In genomic region chr1:168549807-168550435, GRCm38 (mm10) we compare ENCODE assay signal across 12 mouse cellular contexts.
DNase-seq lines count a peak whose midpoint lies in the region; ATAC-seq lines count a peak whose summit lies in the region.
"Had no signal": no experiment of that assay in that cellular context is flagged by ENCODE, and none has a peak within 500 bp of the region (broad histone marks: within the 10 kb centered on the region; RNA-seq: fewer than 3 reads in every experiment).

No protein-coding gene starts in this region.

- ATAC-seq in midbrain, embryonic 14.5 days (ENCODE audit: low FRiP score, low TSS enrichment): peak; percentile 68; the same call in 1 of the 2 replicates
- ATAC-seq: intestine, postnatal 0 days had no signal

- no peak overlapping the region for H3K4me2 ChIP-seq in midbrain, embryonic 14.5 days (ENCODE audit: low read length)
- H3K4me2 ChIP-seq: embryonic facial prominence, embryonic 12.5 days; heart, embryonic 12.5 days; stomach, embryonic 15.5 days had no signal

- no peaks in the 10 kb centered on the region for H3K4me1 ChIP-seq in midbrain, embryonic 14.5 days (ENCODE audit: control insufficient read depth, insufficient read depth, low read length)
- H3K4me1 ChIP-seq: embryonic facial prominence, embryonic 12.5 days; stomach, embryonic 15.5 days had no signal

- H3K27ac ChIP-seq in midbrain, embryonic 14.5 days (replicated peaks; ENCODE audit: low read depth, low read length): no peak overlapping the region
- H3K27ac ChIP-seq: embryonic facial prominence, embryonic 12.5 days; liver, embryonic 14.5 days; stomach, embryonic 15.5 days had no signal

- 25% methylated on average over 7 of the region's 7 CpGs for WGBS in midbrain, embryonic 14.5 days

- no peaks in the 10 kb centered on the region for H3K9me3 ChIP-seq in midbrain, embryonic 14.5 days (ENCODE audit: control insufficient read depth, low read length)
- H3K9me3 ChIP-seq: embryonic facial prominence, embryonic 12.5 days; heart, embryonic 12.5 days; stomach, embryonic 15.5 days had no signal

- H3K4me3 ChIP-seq in midbrain, embryonic 14.5 days (replicated peaks; ENCODE audit: low read depth, low read length): no peak overlapping the region
- H3K4me3 ChIP-seq: embryonic facial prominence, embryonic 12.5 days; heart, embryonic 12.5 days; stomach, embryonic 15.5 days had no signal

- DNase-seq in right cerebral cortex, adult 18-20 months: peak; percentile 24
- DNase-seq in right cerebral cortex, postnatal 14 days: no peak
- peak; percentile 9 to 54 for DNase-seq in frontal cortex, adult 2 months (ENCODE audit: extremely low spot score in 1 of 2, low spot score in 1 of 2)
- peak; percentile 66 for DNase-seq in midbrain, embryonic 14.5 days
- no peak for DNase-seq in adrenal gland, adult 2 months
- no peak for DNase-seq in embryo, embryonic 10 days (ENCODE audit: low spot score)
- DNase-seq in heart, postnatal 4 days: no peak

- H3K9ac ChIP-seq in midbrain, embryonic 14.5 days (replicated peaks; ENCODE audit: low read length): no peak overlapping the region
- H3K9ac ChIP-seq: embryonic facial prominence, embryonic 12.5 days; heart, embryonic 12.5 days; liver, embryonic 14.5 days; stomach, embryonic 15.5 days had no signal

- no peaks in the 10 kb centered on the region for H3K27me3 ChIP-seq in midbrain, embryonic 14.5 days (ENCODE audit: control insufficient read depth, insufficient read depth, low read length)
- H3K27me3 ChIP-seq: embryonic facial prominence, embryonic 12.5 days; heart, embryonic 12.5 days; stomach, embryonic 15.5 days had no signal

- no peaks in the 10 kb centered on the region for H3K36me3 ChIP-seq in midbrain, embryonic 14.5 days (ENCODE audit: control insufficient read depth, insufficient read depth, low read length)
- H3K36me3 ChIP-seq: embryonic facial prominence, embryonic 12.5 days; heart, embryonic 12.5 days; stomach, embryonic 15.5 days had no signal

Comparison
In these comparisons a context has a peak if more than half of its experiments do, and no peak if none do; other contexts are left out.
1. DNase-seq: peak in right cerebral cortex, adult 18-20 months (single experiment), frontal cortex, adult 2 months (2 of 2) and midbrain, embryonic 14.5 days (single experiment); none in right cerebral cortex, postnatal 14 days (single experiment), adrenal gland, adult 2 months (single experiment), embryo, embryonic 10 days (single experiment) and heart, postnatal 4 days (single experiment).